Mouse (Mus musculus): Measurements from ENCODE around the gene Gm29735.
"Not testable (repeated sequence)": the region's sequence is repeated elsewhere in the genome, so short reads cannot be mapped to it uniquely, and the experiment has no call there.

Gm29735 gene

DNA sequence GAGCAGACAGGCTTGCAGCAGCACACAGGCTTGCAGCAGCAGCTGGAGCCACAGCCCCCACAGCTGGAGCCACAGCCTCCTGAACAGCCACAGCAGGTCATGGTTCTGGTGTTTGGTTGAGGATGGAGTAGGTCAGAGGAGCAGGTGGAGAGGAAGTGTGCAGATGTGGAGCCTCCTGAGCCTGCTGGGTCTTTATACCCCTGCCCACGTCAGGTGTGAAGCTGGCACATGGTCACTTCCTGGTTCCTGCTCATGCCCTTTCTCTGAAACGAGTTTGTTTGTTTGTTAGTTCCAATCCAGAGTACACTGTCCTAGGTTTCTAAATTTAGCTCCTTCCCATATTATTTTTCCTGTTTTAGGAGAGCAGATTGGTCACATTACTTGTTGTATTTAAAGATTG is at the start of gene Gm29735:
Gene Gm29735, minus strand, starts transcription at position 101 of the 400 bp plus-strand sequence.
- in situ Hi-C loops (cut with MboI; ENCODE audit: low pct_unique_long_range_greater_than_20kb in 1 of 2, low sequenced_read_pairs in 2 of 2, unreplicated experiment in 1 of 2), result not testable (repeated sequence)

DNA sequence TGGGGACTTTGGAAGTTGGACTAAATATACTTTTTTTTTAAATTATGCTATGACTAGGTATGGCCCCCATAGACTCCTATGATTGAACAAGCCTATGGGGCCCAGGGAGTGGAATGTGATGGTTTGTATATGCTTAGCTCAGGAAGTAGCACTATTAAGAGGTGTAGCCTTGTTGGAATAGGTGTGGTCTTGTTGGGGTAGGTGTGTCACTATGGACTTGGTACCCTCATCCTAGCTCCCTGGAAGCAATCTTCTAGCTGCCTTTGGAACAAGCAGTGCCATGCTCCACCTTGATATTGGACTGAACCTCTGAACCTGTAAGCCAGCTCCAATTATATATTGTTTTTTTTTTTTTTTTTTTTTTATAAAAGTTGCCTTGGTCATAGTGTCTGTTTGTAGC is 48.6 kb upstream of the Gm29735 start:
- in situ Hi-C loops (cut with MboI; ENCODE audit: low pct_unique_long_range_greater_than_20kb in 1 of 2, low sequenced_read_pairs in 2 of 2, unreplicated experiment in 1 of 2), result loop anchor here in 1 of 2 experiments (25.0 kb wide), 1 partner anchor 1032 kb away; no protein-coding TSS in a partner anchor

DNA sequence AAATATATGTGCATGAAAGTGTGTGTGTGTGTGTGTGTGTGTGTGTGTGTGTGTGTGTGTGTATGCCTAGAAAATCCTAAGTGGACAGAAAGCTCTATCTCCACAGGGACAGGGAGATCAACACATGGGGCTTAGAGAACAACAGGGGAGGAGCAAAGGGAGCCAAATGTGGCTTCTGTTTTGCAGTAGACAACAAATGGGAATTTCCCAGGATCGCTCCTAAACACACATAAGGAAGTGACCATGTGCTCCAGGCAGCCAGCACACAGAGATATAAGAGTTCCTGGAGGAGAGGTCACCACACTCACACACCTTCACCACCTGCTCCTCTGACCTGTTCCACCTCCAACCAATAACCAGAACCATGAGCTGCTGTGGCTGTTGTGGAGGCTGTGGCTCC is 44.2 kb upstream of the Gm29735 start, which contains the start of gene Krtap5-3:
Gene Krtap5-3, plus strand, starts transcription at position 301 of the 400 bp plus-strand sequence.
- in situ Hi-C loops (cut with MboI; ENCODE audit: low pct_unique_long_range_greater_than_20kb in 1 of 2, low sequenced_read_pairs in 2 of 2, unreplicated experiment in 1 of 2), result loop anchor here in 1 of 2 experiments (25.0 kb wide), 1 partner anchor 1036 kb away; no protein-coding TSS in a partner anchor

DNA sequence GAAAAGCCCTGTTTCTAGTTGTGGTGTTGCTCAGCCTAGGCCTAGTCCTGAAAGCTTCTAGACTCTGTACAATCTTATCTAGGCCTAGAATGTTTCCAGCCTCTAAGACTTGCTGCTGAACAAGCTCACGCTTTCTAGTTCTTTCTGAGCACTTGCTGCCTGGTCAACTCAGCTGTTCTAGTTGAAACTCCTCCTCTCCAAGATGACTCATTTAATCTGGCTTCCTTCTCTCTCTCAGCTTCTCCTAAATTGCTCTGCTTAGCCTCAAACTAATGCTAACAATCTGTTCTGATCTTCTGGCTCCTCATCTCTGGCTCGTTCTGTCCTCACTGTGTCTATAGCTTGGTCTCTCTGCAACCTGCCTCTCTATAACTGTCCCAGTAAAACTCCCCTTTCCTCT is 41.8 kb upstream of the Gm29735 start:
- in situ Hi-C loops (cut with MboI; ENCODE audit: low pct_unique_long_range_greater_than_20kb in 1 of 2, low sequenced_read_pairs in 2 of 2, unreplicated experiment in 1 of 2), result no loop called here

DNA sequence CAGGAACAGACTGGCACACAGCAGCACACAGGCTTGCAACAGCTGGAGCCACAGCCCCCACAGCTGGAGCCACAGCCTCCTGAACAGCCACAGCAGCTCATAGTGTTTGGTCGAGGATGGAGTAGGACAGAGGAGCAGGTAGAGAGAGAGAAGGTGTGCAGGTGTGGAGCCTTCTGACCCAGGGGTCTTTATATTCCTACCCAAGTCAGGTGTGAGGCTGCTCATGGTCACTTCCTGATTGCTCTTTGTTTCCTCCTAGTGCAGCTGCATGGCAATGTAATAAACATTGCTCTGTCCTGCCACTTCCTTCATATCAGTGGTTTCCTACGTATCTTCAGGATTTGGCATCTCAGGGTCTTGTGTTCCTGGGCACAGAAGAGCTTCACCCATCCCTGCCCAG is 33.4 kb upstream of the Gm29735 start, which contains the start of gene Gm10153:
Gene Gm10153, minus strand, starts transcription at position 101 of the 400 bp plus-strand sequence.
- in situ Hi-C loops (cut with MboI; ENCODE audit: low pct_unique_long_range_greater_than_20kb in 1 of 2, low sequenced_read_pairs in 2 of 2, unreplicated experiment in 1 of 2), result no loop called here

DNA sequence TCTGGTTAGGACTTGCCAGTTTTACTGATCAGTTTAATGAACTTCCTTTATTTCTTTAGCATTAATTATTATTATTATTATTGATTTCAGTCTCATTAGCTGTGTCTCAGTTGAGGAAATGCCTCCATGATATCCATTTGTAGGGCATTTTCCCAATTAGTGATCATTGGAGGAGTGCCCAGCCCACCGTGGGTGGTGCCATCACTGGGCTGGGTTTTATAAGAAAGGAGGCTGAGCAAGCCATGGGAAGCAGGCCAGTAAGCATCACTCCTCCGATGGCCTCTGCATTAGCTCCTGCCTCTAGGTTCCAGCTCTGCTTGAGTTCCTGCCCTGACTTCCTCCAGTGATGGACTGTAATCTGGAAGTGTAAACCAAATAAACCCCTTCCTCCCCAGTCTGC is 31.2 kb upstream of the Gm29735 start:
- in situ Hi-C loops (cut with MboI; ENCODE audit: low pct_unique_long_range_greater_than_20kb in 1 of 2, low sequenced_read_pairs in 2 of 2, unreplicated experiment in 1 of 2), result no loop called here

DNA sequence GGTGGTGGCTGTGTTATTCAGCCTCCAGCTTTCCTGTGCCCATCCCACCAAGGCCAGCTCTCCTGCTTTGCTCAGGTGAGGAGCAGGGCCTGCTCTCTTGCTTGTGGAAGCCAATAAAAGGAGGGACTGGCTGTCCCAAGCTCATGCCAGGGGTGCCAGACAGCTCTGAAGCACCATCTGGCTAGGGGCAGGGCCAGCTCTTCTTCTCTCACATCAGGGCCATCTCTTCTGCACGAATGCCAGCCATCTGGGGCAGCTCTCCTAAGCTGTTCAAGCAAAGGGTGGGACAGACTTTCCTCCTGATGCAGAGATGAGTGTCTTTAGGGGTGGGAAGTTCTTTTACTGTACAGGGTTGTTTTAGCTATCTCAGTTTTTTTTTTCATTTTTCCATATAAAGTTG is 24.1 kb upstream of the Gm29735 start:
- in situ Hi-C loops (cut with MboI; ENCODE audit: low pct_unique_long_range_greater_than_20kb in 1 of 2, low sequenced_read_pairs in 2 of 2, unreplicated experiment in 1 of 2), result no loop called here

DNA sequence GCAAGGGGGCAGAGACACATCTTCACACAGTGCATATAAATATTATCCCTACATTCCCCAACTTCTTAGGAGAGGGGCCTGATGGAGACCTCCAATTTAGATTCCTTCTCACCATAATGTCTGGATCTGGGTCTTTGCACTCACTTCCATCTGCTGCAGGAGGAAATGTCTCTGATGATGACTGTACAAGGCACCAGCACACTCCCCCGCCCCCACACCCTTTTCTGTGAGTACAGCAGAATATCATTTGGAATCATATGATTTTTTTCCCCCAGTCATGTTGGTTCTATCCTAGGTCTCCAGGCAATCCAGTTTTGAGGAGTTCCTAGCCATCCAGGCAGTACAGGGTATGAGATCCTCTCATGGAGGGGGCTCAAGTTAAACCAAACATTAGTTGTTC is 21.8 kb upstream of the Gm29735 start:
- in situ Hi-C loops (cut with MboI; ENCODE audit: low pct_unique_long_range_greater_than_20kb in 1 of 2, low sequenced_read_pairs in 2 of 2, unreplicated experiment in 1 of 2), result no loop called here

DNA sequence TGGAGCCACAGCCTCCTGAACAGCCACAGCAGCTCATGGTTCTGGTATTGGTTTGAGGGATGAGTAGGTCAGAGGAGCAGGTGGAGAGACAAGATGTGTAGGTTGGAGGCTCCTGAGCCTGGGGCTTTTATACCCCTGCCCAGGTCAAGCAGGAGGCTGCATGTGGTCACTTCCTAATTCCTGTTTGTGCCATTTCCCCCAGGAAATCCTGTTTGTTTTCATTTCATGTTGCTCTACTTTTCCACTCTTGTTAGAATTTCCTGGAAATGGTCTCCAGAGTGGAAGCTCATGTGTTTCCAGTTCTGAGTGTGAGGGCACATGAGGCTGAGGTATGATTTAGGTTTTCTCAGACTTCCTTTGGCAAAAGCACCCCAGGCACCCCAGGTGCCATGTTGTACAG is 19.0 kb upstream of the Gm29735 start, which contains the start of gene Krtap5-2:
Gene Krtap5-2, minus strand, starts transcription at position 101 of the 400 bp plus-strand sequence.
- in situ Hi-C loops (cut with MboI; ENCODE audit: low pct_unique_long_range_greater_than_20kb in 1 of 2, low sequenced_read_pairs in 2 of 2, unreplicated experiment in 1 of 2), result not testable (repeated sequence)

DNA sequence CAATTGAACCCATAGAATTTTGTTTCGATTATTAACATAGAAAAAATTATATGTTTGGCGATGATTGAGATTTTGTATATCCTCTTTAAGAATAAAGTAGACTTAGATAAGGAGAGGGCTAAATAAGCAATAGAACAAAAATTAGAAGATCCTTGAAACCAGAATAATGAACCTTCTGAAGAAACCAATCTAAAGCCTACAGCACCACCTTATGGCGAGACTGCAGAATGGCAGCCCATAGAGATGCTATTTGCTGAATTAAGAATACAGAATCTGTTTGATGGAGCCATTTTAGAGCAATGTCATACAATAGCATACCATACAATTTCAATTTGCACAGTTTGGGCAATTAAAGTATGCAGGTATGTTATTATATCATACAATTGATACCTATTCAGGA is 12.9 kb upstream of the Gm29735 start:
- in situ Hi-C loops (cut with MboI; ENCODE audit: low pct_unique_long_range_greater_than_20kb in 1 of 2, low sequenced_read_pairs in 2 of 2, unreplicated experiment in 1 of 2), result no loop called here

DNA sequence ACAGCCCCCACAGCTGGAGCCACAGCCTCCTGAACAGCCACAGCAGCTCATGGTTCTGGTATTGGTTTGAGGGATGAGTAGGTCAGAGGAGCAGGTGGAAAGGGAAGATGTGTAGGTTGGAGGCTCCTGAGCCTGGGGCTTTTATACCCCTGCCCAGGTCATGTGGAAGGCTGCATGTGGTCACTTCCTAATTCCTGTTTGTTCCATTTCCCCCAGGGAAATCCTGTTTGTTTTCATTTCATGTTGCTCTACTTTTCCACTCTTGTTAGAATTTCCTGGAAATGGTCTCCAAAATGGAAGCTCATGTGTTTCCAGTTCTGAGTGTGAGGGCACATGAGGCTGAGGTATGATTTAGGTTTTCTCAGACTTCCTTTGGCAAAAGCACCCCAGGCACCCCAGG is 8.7 kb upstream of the Gm29735 start, which contains the start of gene Gm4553:
Gene Gm4553, minus strand, starts transcription at position 101 of the 400 bp plus-strand sequence.
- in situ Hi-C loops (cut with MboI; ENCODE audit: low pct_unique_long_range_greater_than_20kb in 1 of 2, low sequenced_read_pairs in 2 of 2, unreplicated experiment in 1 of 2), result not testable (repeated sequence)

DNA sequence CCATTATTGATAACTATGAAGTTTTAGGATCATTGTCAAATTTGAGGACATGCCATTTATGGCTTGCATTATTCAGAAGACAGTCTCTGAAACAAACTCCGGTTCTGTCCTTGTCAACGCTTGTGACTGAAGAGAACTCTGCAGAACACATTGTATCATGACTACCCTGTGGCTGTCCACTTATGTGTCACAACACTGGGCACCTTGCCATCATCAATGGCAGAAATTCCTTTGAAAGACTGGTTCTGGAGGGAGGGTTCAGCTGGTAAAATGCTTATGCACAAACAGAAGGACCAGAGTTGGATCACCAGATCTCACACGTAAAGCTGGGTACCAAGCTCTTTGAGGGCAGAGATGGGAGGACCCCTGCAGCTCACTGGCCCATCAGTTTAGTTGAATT is 2.5 kb upstream of the Gm29735 start:
- in situ Hi-C loops (cut with MboI; ENCODE audit: low pct_unique_long_range_greater_than_20kb in 1 of 2, low sequenced_read_pairs in 2 of 2, unreplicated experiment in 1 of 2), result no loop called here

DNA sequence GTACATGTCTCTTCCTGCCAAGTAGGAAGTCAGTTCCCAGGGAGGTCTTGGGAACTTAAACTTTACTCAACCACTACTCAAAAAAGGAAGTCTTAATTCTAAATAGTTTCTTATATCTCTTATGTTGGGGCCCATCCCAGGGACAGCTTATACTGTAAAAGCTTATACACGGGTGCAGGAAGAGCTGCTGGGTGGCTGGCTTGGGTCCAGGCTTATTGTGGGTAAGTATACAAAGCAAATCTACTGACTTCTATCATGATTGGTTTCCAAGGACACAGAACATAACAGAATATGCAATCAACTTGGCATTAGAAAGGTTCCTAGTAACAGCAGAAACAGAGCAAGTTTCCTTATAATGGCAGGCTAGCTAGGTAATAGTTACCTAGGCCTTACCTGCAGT is 1.6 kb downstream of the Gm29735 start:
- in situ Hi-C loops (cut with MboI; ENCODE audit: low pct_unique_long_range_greater_than_20kb in 1 of 2, low sequenced_read_pairs in 2 of 2, unreplicated experiment in 1 of 2), result no loop called here

DNA sequence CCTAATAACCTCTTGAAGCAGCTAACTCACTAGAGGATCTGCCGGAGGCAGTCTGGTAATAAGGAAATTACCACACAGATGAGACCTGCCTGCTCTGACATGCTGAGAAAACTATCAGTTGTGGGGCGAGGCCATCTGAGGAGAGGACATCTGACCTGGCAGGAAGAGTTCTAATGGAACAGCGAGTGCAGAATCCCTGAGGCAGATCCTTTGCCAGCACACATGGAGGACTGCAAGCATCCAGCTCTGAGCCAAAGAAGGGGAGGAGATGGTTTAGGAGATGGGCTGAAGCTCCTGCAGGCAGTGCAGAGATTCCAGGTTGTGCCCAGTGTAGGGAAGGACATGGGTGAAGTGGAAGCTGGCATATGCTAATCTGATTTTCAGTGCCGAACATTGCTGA is 4.7 kb downstream of the Gm29735 start:
- in situ Hi-C loops (cut with MboI; ENCODE audit: low pct_unique_long_range_greater_than_20kb in 1 of 2, low sequenced_read_pairs in 2 of 2, unreplicated experiment in 1 of 2), result no loop called here

DNA sequence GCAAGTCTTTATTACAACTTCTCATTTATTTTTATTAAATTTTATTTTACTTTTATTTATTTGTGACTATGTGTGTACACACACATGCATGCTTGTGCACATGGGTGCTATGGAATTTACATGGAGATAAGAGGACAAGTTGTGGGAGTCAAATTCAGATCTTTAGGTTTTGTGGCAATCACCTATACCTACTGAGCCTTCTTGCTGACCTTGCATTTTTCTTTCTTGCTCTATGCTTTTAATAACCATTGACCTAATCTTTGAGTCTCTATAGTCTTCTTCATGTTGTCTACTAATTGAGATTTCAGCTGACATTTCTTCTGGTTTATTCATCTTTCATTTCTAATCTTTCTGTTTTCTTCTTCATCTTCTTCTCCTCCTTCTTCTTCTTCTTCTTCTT is 8.3 kb downstream of the Gm29735 start:
- in situ Hi-C loops (cut with MboI; ENCODE audit: low pct_unique_long_range_greater_than_20kb in 1 of 2, low sequenced_read_pairs in 2 of 2, unreplicated experiment in 1 of 2), result loop anchor here (5.0 to 10.0 kb wide), 2 partner anchors 96 to 99 kb away; partner anchors contain the start of gene Gm40460 (in 1 of the 2)

DNA sequence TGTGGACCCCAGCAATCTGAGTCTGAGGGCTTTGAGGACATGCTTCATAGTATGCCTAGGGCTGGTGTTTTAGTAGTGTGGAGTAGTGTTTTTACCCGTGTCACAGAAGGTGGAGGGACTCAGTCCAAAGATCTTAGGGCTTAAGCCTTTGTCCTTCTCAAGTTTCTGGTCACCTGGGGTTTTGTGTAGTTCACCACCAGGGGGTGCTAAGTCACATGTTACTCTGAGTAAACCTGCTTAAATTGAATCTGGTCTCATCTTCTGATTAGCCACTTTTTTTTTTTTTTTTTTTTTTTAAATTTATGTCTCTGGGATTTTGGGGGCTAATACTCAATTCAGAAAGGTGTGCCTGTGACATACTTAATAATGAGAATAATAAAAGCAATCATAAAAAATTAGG is 10.9 kb downstream of the Gm29735 start:
- in situ Hi-C loops (cut with MboI; ENCODE audit: low pct_unique_long_range_greater_than_20kb in 1 of 2, low sequenced_read_pairs in 2 of 2, unreplicated experiment in 1 of 2), result loop anchor here (5.0 to 10.0 kb wide), 2 partner anchors 99 to 101 kb away; partner anchors contain the start of gene Gm40460 (in 1 of the 2)

DNA sequence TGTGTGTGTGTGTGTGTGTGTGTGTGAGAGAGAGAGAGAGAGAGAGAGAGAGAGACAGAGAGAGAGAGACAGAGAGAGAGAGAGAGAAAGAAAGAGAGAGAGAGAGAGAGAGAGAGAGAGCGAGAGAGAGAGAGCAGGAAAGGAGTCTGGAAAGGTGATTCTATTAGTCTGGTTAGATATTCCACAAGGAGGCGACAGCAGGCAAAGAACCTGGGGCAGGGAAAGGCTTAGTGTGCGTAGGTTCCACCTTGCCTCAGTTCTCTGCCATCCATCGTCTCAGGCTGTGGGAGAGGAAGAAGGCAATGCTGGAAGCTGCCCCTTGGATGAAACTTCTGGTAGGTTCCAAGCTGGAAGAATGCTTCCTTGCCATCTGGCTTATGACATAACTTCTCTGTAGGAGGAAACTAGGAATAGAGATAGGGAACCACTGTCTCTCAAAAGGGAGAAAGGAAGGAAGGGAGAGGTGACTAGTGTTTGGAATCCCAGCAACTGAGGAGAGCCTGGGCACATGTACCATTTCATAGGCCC is 11.4 kb downstream of the Gm29735 start:
- in situ Hi-C loops (cut with MboI; ENCODE audit: low pct_unique_long_range_greater_than_20kb in 1 of 2, low sequenced_read_pairs in 2 of 2, unreplicated experiment in 1 of 2), result loop anchor here (5.0 to 10.0 kb wide), 2 partner anchors 99 to 102 kb away; partner anchors contain the start of gene Gm40460 (in 1 of the 2)

DNA sequence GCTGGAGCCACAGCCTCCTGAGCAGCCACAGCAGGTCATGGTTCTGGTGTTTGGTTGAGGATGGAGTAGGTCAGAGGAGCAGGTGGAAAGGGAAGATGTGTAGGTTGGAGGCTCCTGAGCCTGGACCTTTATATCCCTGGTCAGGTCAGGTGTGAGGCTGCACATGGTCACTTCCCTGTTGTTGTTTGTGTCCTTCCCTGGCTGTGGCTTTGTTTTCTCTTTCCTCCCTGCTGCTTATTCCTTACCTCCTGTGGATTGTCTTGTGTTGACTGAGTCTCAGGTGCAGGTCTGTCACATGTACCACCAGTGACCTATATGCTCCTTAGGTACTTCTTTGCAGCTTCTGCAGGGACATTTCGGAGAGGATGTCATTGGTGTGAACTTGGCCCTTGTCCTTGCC is 12.4 kb downstream of the Gm29735 start, which contains the start of gene Gm45337:
Gene Gm45337, minus strand, starts transcription at position 101 of the 400 bp plus-strand sequence.
- in situ Hi-C loops (cut with MboI; ENCODE audit: low pct_unique_long_range_greater_than_20kb in 1 of 2, low sequenced_read_pairs in 2 of 2, unreplicated experiment in 1 of 2), result loop anchor here in 1 of 2 experiments (10.0 kb wide), 1 partner anchor 100 kb away; the partner anchor contains the start of gene Gm40460

DNA sequence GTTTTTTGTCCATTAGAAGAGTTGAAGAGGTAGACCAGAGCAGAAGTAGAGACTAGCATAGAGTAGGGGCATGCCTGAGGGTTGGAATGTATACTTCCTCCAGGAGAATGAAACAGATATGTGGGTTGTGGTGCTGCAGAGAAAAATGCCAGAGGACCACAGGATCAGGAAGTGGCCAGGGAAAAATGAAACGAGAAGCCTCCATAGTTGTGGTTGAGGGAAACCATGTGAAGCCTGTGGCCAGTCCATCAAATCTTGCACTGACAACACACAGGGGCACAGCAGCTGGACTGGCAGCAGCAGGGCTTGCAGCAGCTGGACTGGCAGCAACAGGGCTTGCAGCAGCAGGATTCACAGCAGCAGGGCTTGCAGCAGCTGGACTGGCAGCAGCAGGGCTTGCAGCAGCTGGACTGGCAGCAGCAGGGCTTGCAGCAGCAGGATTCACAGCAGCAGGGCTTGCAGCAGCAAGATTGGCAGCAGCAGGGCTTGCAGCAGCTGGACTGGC is 13.4 kb downstream of the Gm29735 start:
- in situ Hi-C loops (cut with MboI; ENCODE audit: low pct_unique_long_range_greater_than_20kb in 1 of 2, low sequenced_read_pairs in 2 of 2, unreplicated experiment in 1 of 2), result loop anchor here in 1 of 2 experiments (10.0 kb wide), 1 partner anchor 101 kb away; the partner anchor contains the start of gene Gm40460
